Mouse (Mus musculus) megakaryocyte, embryonic 14.5 days (primary cell): ENCODE results near the gene Parp12.

Source experiments
- FLI1 ChIP-seq: IDR thresholded peaks from 2 replicates; pipeline ENCODE4 v1.6.1; 2012; ENCODE audit warnings: low read length, inconsistent platforms, mixed read lengths
- GATA1 ChIP-seq: IDR thresholded peaks from 3 replicates; pipeline ENCODE4 v1.6.1; 2012; ENCODE audit warnings: mixed read lengths, low read length, inconsistent platforms, borderline replicate concordance

DNA sequence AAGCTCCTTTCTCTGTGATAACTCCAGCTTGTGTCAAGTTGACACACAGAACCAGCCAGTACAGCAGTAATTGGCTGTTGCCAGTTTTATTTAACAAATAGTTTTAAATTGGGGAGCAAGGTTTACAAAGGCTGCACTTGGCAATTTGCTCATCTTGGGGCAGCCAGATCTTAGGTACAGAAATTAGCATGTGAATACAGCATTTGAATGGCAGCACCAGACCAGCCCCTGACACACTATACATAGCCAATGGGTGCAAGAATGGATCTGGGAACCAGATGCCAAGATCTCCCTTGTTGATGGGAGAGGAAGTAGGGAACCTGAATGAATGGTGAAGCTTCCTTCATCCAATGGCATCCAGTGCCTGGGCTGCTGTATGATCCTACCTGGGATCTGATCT lies 44.0 kb downstream of the Parp12 start:
- no peak for TF ChIP-seq GATA1
- no peak for TF ChIP-seq FLI1
